Mouse (Mus musculus): ENCODE data around the gene Tarbp2.

The Tarbp2 gene

GRCm38 (mm10) chr15:102517976-102518858, at the start of gene Tarbp2:
TSS of gene Tarbp2 (plus strand) at chr15:102518192.
- peak; percentile 98 for DNase-seq (ENCODE audit: low read depth, low spot score)

- no peak for DNase-seq (ENCODE audit: low read depth, low spot score)
Measured at GRCm38 (mm10) chr15:102468675-102469370, 49.2 kb upstream of the Tarbp2 start.

GRCm38 (mm10) chr15:102470183-102470604, 47.8 kb upstream of the Tarbp2 start, which contains the start of gene Pcbp2:
TSS of gene Pcbp2 (plus strand) at chr15:102470539.
- DNase-seq (ENCODE audit: low read depth, low spot score) = peak; percentile 98

- DNase-seq (ENCODE audit: low read depth, low spot score) = peak; percentile 89
Measured at GRCm38 (mm10) chr15:102470605-102471294, 47.2 kb upstream of the Tarbp2 start.

- no peak for DNase-seq (ENCODE audit: low read depth, low spot score)
Measured at GRCm38 (mm10) chr15:102471295-102471645, 46.7 kb upstream of the Tarbp2 start.

GRCm38 (mm10) chr15:102471727-102472126, 46.3 kb upstream of the Tarbp2 start:
- no peak for DNase-seq (ENCODE audit: low read depth, low spot score)

- DNase-seq (ENCODE audit: low read depth, low spot score) = no peak
Measured at GRCm38 (mm10) chr15:102473246-102473645, 44.7 kb upstream of the Tarbp2 start.

- DNase-seq (ENCODE audit: low read depth, low spot score) = no peak
Measured at GRCm38 (mm10) chr15:102474520-102474919, 43.5 kb upstream of the Tarbp2 start.

GRCm38 (mm10) chr15:102483136-102483535, 34.9 kb upstream of the Tarbp2 start:
- DNase-seq (ENCODE audit: low read depth, low spot score) = no peak

- DNase-seq (ENCODE audit: low read depth, low spot score) = no peak
Measured at GRCm38 (mm10) chr15:102485853-102486252, 32.1 kb upstream of the Tarbp2 start.

- DNase-seq (ENCODE audit: low read depth, low spot score) = no peak
Measured at GRCm38 (mm10) chr15:102487664-102488063, 30.3 kb upstream of the Tarbp2 start.

GRCm38 (mm10) chr15:102498322-102498721, 19.7 kb upstream of the Tarbp2 start:
- no peak for DNase-seq (ENCODE audit: low read depth, low spot score)

GRCm38 (mm10) chr15:102499370-102499769, 18.6 kb upstream of the Tarbp2 start:
- DNase-seq (ENCODE audit: low read depth, low spot score) = no peak

GRCm38 (mm10) chr15:102499851-102500250, 18.1 kb upstream of the Tarbp2 start:
- no peak for DNase-seq (ENCODE audit: low read depth, low spot score)

- no peak for DNase-seq (ENCODE audit: low read depth, low spot score)
Measured at GRCm38 (mm10) chr15:102500479-102500878, 17.5 kb upstream of the Tarbp2 start.

GRCm38 (mm10) chr15:102501084-102501814, 16.7 kb upstream of the Tarbp2 start:
- DNase-seq (ENCODE audit: low read depth, low spot score) = no peak

GRCm38 (mm10) chr15:102502254-102502840, 15.6 kb upstream of the Tarbp2 start:
- DNase-seq (ENCODE audit: low read depth, low spot score) = no peak

- DNase-seq (ENCODE audit: low read depth, low spot score) = no peak
Measured at GRCm38 (mm10) chr15:102503447-102503846, 14.5 kb upstream of the Tarbp2 start, which contains the start of gene Gm10337. TSS of gene Gm10337 (plus strand) at chr15:102503722.

GRCm38 (mm10) chr15:102503924-102504782, 13.8 kb upstream of the Tarbp2 start:
- DNase-seq (ENCODE audit: low read depth, low spot score) = no peak

All from CD4-positive, CD25-positive, alpha-beta regulatory T cell, adult 2 months (primary cell).